Mouse (Mus musculus): ENCODE measurements around the gene Myo18a. TPM values are rescaled to one million over a fixed set of nuclear protein-coding genes. Genes with fewer than 3 reads are reported as not detected.

Myo18a gene
- polyA plus RNA-seq, 1 experiment, result 73.3 TPM

GRCm38 (mm10) chr11:77896820-77897805, 134.1 kb downstream of the Myo18a start:
- H3K27ac ChIP-seq (ENCODE audit: insufficient read depth, low read length), result peak overlapping the region; percentile 24; the same call in 1 of the 2 replicates
- TF ChIP-seq POLR2A (IDR thresholded peaks at IDR 0.05; ENCODE audit: extremely low read depth, insufficient read depth, low read length) (no peak), CTCF (IDR thresholded peaks at IDR 0.05; ENCODE audit: extremely low read depth, insufficient read depth, low read length) (no peak)
- H3K4me3 ChIP-seq (ENCODE audit: insufficient read depth, low read length), result peak overlapping the region; percentile 21
- peaks cover 8% of the 10 kb centered on the region for H3K4me1 ChIP-seq (ENCODE audit: control insufficient read depth, insufficient read depth, low read length)

- H3K4me1 ChIP-seq (ENCODE audit: control insufficient read depth, insufficient read depth, low read length), result peaks cover 6% of the 10 kb centered on the region
- H3K27ac ChIP-seq (ENCODE audit: insufficient read depth, low read length), result no peak overlapping the region
- no peak overlapping the region for H3K4me3 ChIP-seq (ENCODE audit: insufficient read depth, low read length)
- TF ChIP-seq CTCF (IDR thresholded peaks at IDR 0.05; ENCODE audit: extremely low read depth, insufficient read depth, low read length) (no peak), POLR2A (IDR thresholded peaks at IDR 0.05; ENCODE audit: extremely low read depth, insufficient read depth, low read length) (no peak)
These were observed 137.1 kb downstream of the Myo18a start for GRCm38 (mm10) chr11:77900187-77900586.

GRCm38 (mm10) chr11:77900696-77901095, 137.7 kb downstream of the Myo18a start:
- no peak for TF ChIP-seq POLR2A (IDR thresholded peaks at IDR 0.05; ENCODE audit: extremely low read depth, insufficient read depth, low read length)
- TF ChIP-seq CTCF (IDR thresholded peaks at IDR 0.05; ENCODE audit: extremely low read depth, insufficient read depth, low read length), result no peak
- Histone ChIP-seq H3K27ac (ENCODE audit: insufficient read depth, low read length) (no peak overlapping the region), H3K4me3 (ENCODE audit: insufficient read depth, low read length) (no peak overlapping the region), H3K4me1 (ENCODE audit: control insufficient read depth, insufficient read depth, low read length) (peaks cover 6% of the 10 kb centered on the region)

- Histone ChIP-seq H3K27ac (ENCODE audit: insufficient read depth, low read length) (no peak overlapping the region; the same call in 1 of the 2 replicates), H3K4me3 (ENCODE audit: insufficient read depth, low read length) (no peak overlapping the region), H3K4me1 (ENCODE audit: control insufficient read depth, insufficient read depth, low read length) (peaks cover 6% of the 10 kb centered on the region)
- TF ChIP-seq POLR2A (IDR thresholded peaks at IDR 0.05; ENCODE audit: extremely low read depth, insufficient read depth, low read length), result no peak
- no peak for TF ChIP-seq CTCF (IDR thresholded peaks at IDR 0.05; ENCODE audit: extremely low read depth, insufficient read depth, low read length)
These were observed 138.3 kb downstream of the Myo18a start for GRCm38 (mm10) chr11:77901366-77901765.

GRCm38 (mm10) chr11:77901775-77902355, 138.8 kb downstream of the Myo18a start:
- H3K4me1 ChIP-seq (ENCODE audit: control insufficient read depth, insufficient read depth, low read length), result peaks cover 6% of the 10 kb centered on the region
- no peak for TF ChIP-seq POLR2A (IDR thresholded peaks at IDR 0.05; ENCODE audit: extremely low read depth, insufficient read depth, low read length)
- no peak for TF ChIP-seq CTCF (IDR thresholded peaks at IDR 0.05; ENCODE audit: extremely low read depth, insufficient read depth, low read length)
- no peak overlapping the region for H3K4me3 ChIP-seq (ENCODE audit: insufficient read depth, low read length)
- H3K27ac ChIP-seq (ENCODE audit: insufficient read depth, low read length), result no peak overlapping the region; the same call in 1 of the 2 replicates

- H3K4me1 ChIP-seq (ENCODE audit: control insufficient read depth, insufficient read depth, low read length), result peaks cover 5% of the 10 kb centered on the region
- no peak overlapping the region for H3K27ac ChIP-seq (ENCODE audit: insufficient read depth, low read length)
- H3K4me3 ChIP-seq (ENCODE audit: insufficient read depth, low read length), result no peak overlapping the region
- TF ChIP-seq POLR2A (IDR thresholded peaks at IDR 0.05; ENCODE audit: extremely low read depth, insufficient read depth, low read length) (no peak), CTCF (IDR thresholded peaks at IDR 0.05; ENCODE audit: extremely low read depth, insufficient read depth, low read length) (no peak)
These were observed 140.7 kb downstream of the Myo18a start for GRCm38 (mm10) chr11:77903761-77904160.

GRCm38 (mm10) chr11:77904707-77905106, 141.7 kb downstream of the Myo18a start:
- peaks cover 5% of the 10 kb centered on the region for H3K4me1 ChIP-seq (ENCODE audit: control insufficient read depth, insufficient read depth, low read length)
- TF ChIP-seq CTCF (IDR thresholded peaks at IDR 0.05; ENCODE audit: extremely low read depth, insufficient read depth, low read length) (no peak), POLR2A (IDR thresholded peaks at IDR 0.05; ENCODE audit: extremely low read depth, insufficient read depth, low read length) (no peak)
- no peak overlapping the region for H3K4me3 ChIP-seq (ENCODE audit: insufficient read depth, low read length)
- H3K27ac ChIP-seq (ENCODE audit: insufficient read depth, low read length), result no peak overlapping the region

GRCm38 (mm10) chr11:77906097-77906687, 143.1 kb downstream of the Myo18a start:
- TF ChIP-seq CTCF (IDR thresholded peaks at IDR 0.05; ENCODE audit: extremely low read depth, insufficient read depth, low read length) (no peak), POLR2A (IDR thresholded peaks at IDR 0.05; ENCODE audit: extremely low read depth, insufficient read depth, low read length) (no peak)
- H3K4me1 ChIP-seq (ENCODE audit: control insufficient read depth, insufficient read depth, low read length), result peaks cover 5% of the 10 kb centered on the region
- H3K4me3 ChIP-seq (ENCODE audit: insufficient read depth, low read length), result no peak overlapping the region
- no peak overlapping the region for H3K27ac ChIP-seq (ENCODE audit: insufficient read depth, low read length)

GRCm38 (mm10) chr11:77906747-77907174, 143.7 kb downstream of the Myo18a start:
- peaks cover 3% of the 10 kb centered on the region; the same call in 1 of the 2 replicates for H3K4me1 ChIP-seq (ENCODE audit: control insufficient read depth, insufficient read depth, low read length)
- H3K4me3 ChIP-seq (ENCODE audit: insufficient read depth, low read length), result no peak overlapping the region
- no peak for TF ChIP-seq CTCF (IDR thresholded peaks at IDR 0.05; ENCODE audit: extremely low read depth, insufficient read depth, low read length)
- no peak for TF ChIP-seq POLR2A (IDR thresholded peaks at IDR 0.05; ENCODE audit: extremely low read depth, insufficient read depth, low read length)
- H3K27ac ChIP-seq (ENCODE audit: insufficient read depth, low read length), result no peak overlapping the region

Data from cortical plate, adult 2 months (tissue).